Mouse (Mus musculus): ENCODE data around the gene Commd1. TPM values are rescaled to one million over a fixed set of nuclear protein-coding genes. Genes with fewer than 3 reads are reported as not detected.

The Commd1 gene
- polyA plus RNA-seq, 1 experiment: 51.1 TPM

- no peak for TF ChIP-seq POLR2A (IDR thresholded peaks at IDR 0.05; ENCODE audit: borderline replicate concordance, control insufficient read depth, low read depth, low read length)
- TF ChIP-seq CTCF (IDR thresholded peaks at IDR 0.05; ENCODE audit: control insufficient read depth, insufficient read depth, low read length): no peak
- Histone ChIP-seq H3K4me3 (replicated peaks; ENCODE audit: control insufficient read depth, low read depth, low read length) (no peak overlapping the region), H3K4me1 (ENCODE audit: control insufficient read depth, insufficient read depth, low read length) (peaks cover 6% of the 10 kb centered on the region; the same call in 1 of the 2 replicates), H3K27ac (ENCODE audit: control insufficient read depth, insufficient read depth, low read depth, low read length, poor library complexity) (no peak overlapping the region)
- WGBS: 12% methylated on average over 9 of the region's 9 CpGs
These were observed 90.9 kb downstream of the Commd1 start for GRCm38 (mm10) chr11:22891242-22891641.

GRCm38 (mm10) chr11:22889224-22889623 lies 93.0 kb downstream of the Commd1 start:
- Histone ChIP-seq H3K27ac (ENCODE audit: control insufficient read depth, insufficient read depth, low read depth, low read length, poor library complexity) (no peak overlapping the region), H3K4me3 (replicated peaks; ENCODE audit: control insufficient read depth, low read depth, low read length) (no peak overlapping the region), H3K4me1 (ENCODE audit: control insufficient read depth, insufficient read depth, low read length) (peaks cover 6% of the 10 kb centered on the region; the same call in 1 of the 2 replicates)
- 89% methylated on average over 3 of the region's 3 CpGs for WGBS
- TF ChIP-seq CTCF (IDR thresholded peaks at IDR 0.05; ENCODE audit: control insufficient read depth, insufficient read depth, low read length) (no peak), POLR2A (IDR thresholded peaks at IDR 0.05; ENCODE audit: borderline replicate concordance, control insufficient read depth, low read depth, low read length) (no peak)

GRCm38 (mm10) chr11:22886991-22887390 lies 95.2 kb downstream of the Commd1 start:
- H3K4me1 ChIP-seq (ENCODE audit: control insufficient read depth, insufficient read depth, low read length): peaks cover 5% of the 10 kb centered on the region; the same call in 1 of the 2 replicates
- WGBS: 87% methylated on average over 4 of the region's 4 CpGs
- no peak overlapping the region for H3K27ac ChIP-seq (ENCODE audit: control insufficient read depth, insufficient read depth, low read depth, low read length, poor library complexity)
- no peak for TF ChIP-seq POLR2A (IDR thresholded peaks at IDR 0.05; ENCODE audit: borderline replicate concordance, control insufficient read depth, low read depth, low read length)
- no peak for TF ChIP-seq CTCF (IDR thresholded peaks at IDR 0.05; ENCODE audit: control insufficient read depth, insufficient read depth, low read length)
- H3K4me3 ChIP-seq (replicated peaks; ENCODE audit: control insufficient read depth, low read depth, low read length): no peak overlapping the region

GRCm38 (mm10) chr11:22885350-22885749 lies 96.8 kb downstream of the Commd1 start:
- Histone ChIP-seq H3K4me1 (ENCODE audit: control insufficient read depth, insufficient read depth, low read length) (no peaks in the 10 kb centered on the region; the same call in 1 of the 2 replicates), H3K27ac (ENCODE audit: control insufficient read depth, insufficient read depth, low read depth, low read length, poor library complexity) (no peak overlapping the region), H3K4me3 (replicated peaks; ENCODE audit: control insufficient read depth, low read depth, low read length) (no peak overlapping the region)
- 70% methylated on average over 1 of the region's 1 CpGs for WGBS
- TF ChIP-seq CTCF (IDR thresholded peaks at IDR 0.05; ENCODE audit: control insufficient read depth, insufficient read depth, low read length): no peak
- TF ChIP-seq POLR2A (IDR thresholded peaks at IDR 0.05; ENCODE audit: borderline replicate concordance, control insufficient read depth, low read depth, low read length): no peak

- H3K4me3 ChIP-seq (replicated peaks; ENCODE audit: control insufficient read depth, low read depth, low read length): no peak overlapping the region
- no peak overlapping the region for H3K27ac ChIP-seq (ENCODE audit: control insufficient read depth, insufficient read depth, low read depth, low read length, poor library complexity)
- WGBS: 76% methylated on average over 2 of the region's 2 CpGs
- no peaks in the 10 kb centered on the region; the same call in 1 of the 2 replicates for H3K4me1 ChIP-seq (ENCODE audit: control insufficient read depth, insufficient read depth, low read length)
- TF ChIP-seq CTCF (IDR thresholded peaks at IDR 0.05; ENCODE audit: control insufficient read depth, insufficient read depth, low read length) (no peak), POLR2A (IDR thresholded peaks at IDR 0.05; ENCODE audit: borderline replicate concordance, control insufficient read depth, low read depth, low read length) (no peak)
These were observed 98.5 kb downstream of the Commd1 start for GRCm38 (mm10) chr11:22883676-22884075.

- TF ChIP-seq CTCF (IDR thresholded peaks at IDR 0.05; ENCODE audit: control insufficient read depth, insufficient read depth, low read length): no peak
- no peak for TF ChIP-seq POLR2A (IDR thresholded peaks at IDR 0.05; ENCODE audit: borderline replicate concordance, control insufficient read depth, low read depth, low read length)
These were observed 99.3 kb downstream of the Commd1 start for GRCm38 (mm10) chr11:22882926-22883325.

GRCm38 (mm10) chr11:22880383-22881172 lies 101.6 kb downstream of the Commd1 start:
- H3K27ac ChIP-seq (ENCODE audit: control insufficient read depth, insufficient read depth, low read depth, low read length, poor library complexity): no peak overlapping the region
- no peaks in the 10 kb centered on the region; the same call in 1 of the 2 replicates for H3K4me1 ChIP-seq (ENCODE audit: control insufficient read depth, insufficient read depth, low read length)
- no peak for TF ChIP-seq POLR2A (IDR thresholded peaks at IDR 0.05; ENCODE audit: borderline replicate concordance, control insufficient read depth, low read depth, low read length)
- no peak for TF ChIP-seq CTCF (IDR thresholded peaks at IDR 0.05; ENCODE audit: control insufficient read depth, insufficient read depth, low read length)
- 77% methylated on average over 3 of the region's 3 CpGs for WGBS
- no peak overlapping the region for H3K4me3 ChIP-seq (replicated peaks; ENCODE audit: control insufficient read depth, low read depth, low read length)

More at GRCm38 (mm10) chr11:22882926-22883325, 99.3 kb downstream of the Commd1 start:
- Histone ChIP-seq H3K4me3 (replicated peaks; ENCODE audit: control insufficient read depth, low read depth, low read length) (no peak overlapping the region), H3K4me1 (ENCODE audit: control insufficient read depth, insufficient read depth, low read length) (no peaks in the 10 kb centered on the region; the same call in 1 of the 2 replicates), H3K27ac (ENCODE audit: control insufficient read depth, insufficient read depth, low read depth, low read length, poor library complexity) (no peak overlapping the region)

- H3K4me3 ChIP-seq (replicated peaks; ENCODE audit: control insufficient read depth, low read depth, low read length): no peak overlapping the region
- no peaks in the 10 kb centered on the region; the same call in 1 of the 2 replicates for H3K4me1 ChIP-seq (ENCODE audit: control insufficient read depth, insufficient read depth, low read length)
- no peak for TF ChIP-seq POLR2A (IDR thresholded peaks at IDR 0.05; ENCODE audit: borderline replicate concordance, control insufficient read depth, low read depth, low read length)
- no peak for TF ChIP-seq CTCF (IDR thresholded peaks at IDR 0.05; ENCODE audit: control insufficient read depth, insufficient read depth, low read length)
- 49% methylated on average over 4 of the region's 4 CpGs for WGBS
- no peak overlapping the region for H3K27ac ChIP-seq (ENCODE audit: control insufficient read depth, insufficient read depth, low read depth, low read length, poor library complexity)
These were observed 102.5 kb downstream of the Commd1 start for GRCm38 (mm10) chr11:22879645-22880044.
